In genomic region chr8:25449590-25449989, GRCm38 (mm10) we compare ENCODE assay signal across 20 mouse cellular contexts.
DNase-seq lines count a peak whose midpoint lies in the region; ATAC-seq lines count a peak whose summit lies in the region.
"Had no signal": no experiment of that assay in that cellular context is flagged by ENCODE, and none has a peak within 500 bp of the region (broad histone marks: within the 10 kb centered on the region; RNA-seq: fewer than 3 reads in every experiment).

No protein-coding gene starts in this region.

- H3K4me1 ChIP-seq in kidney, embryonic 16.5 days (ENCODE audit: insufficient read depth, low read length): 0 out of 2 replicates have a peak, but pooled peaks cover 3% of the 10 kb centered on the region
- H3K4me1 ChIP-seq: embryonic facial prominence, embryonic 13.5 days; embryonic facial prominence, embryonic 15.5 days; forebrain, embryonic 10.5 days had no signal

- no peak overlapping the region for H3K27ac ChIP-seq in kidney, embryonic 16.5 days (ENCODE audit: low read length)
- H3K27ac ChIP-seq: embryonic facial prominence, embryonic 13.5 days; embryonic facial prominence, embryonic 15.5 days; forebrain, embryonic 10.5 days had no signal

- no peaks in the 10 kb centered on the region for H3K27me3 ChIP-seq in kidney, embryonic 16.5 days (ENCODE audit: insufficient read depth, low read length)
- H3K27me3 ChIP-seq: embryonic facial prominence, embryonic 13.5 days; embryonic facial prominence, embryonic 15.5 days had no signal

- DNase-seq in heart, adult 11 months: peak; percentile 86
- no peak for DNase-seq in heart, adult 9 months (ENCODE audit: low spot score in 2 of 2)
- DNase-seq in kidney, postnatal 4 days: no peak
- DNase-seq: adrenal gland, adult 2 months; adrenal gland, postnatal 10 days; adrenal gland, postnatal 25 days; cerebellum, adult 11 months; cerebellum, adult 18-20 months; cerebellum, adult 8-10 months; cerebellum, adult 9-11 months; cerebellum, postnatal 14 days; cerebellum, postnatal 36 days; embryo, embryonic 11 days had no signal

- H3K36me3 ChIP-seq in kidney, embryonic 16.5 days (ENCODE audit: insufficient read depth, low read length): no peaks in the 10 kb centered on the region
- H3K36me3 ChIP-seq: embryonic facial prominence, embryonic 13.5 days; embryonic facial prominence, embryonic 15.5 days; forebrain, embryonic 10.5 days had no signal

- no peak overlapping the region for H3K9ac ChIP-seq in kidney, embryonic 16.5 days (replicated peaks; ENCODE audit: low read length)
- H3K9ac ChIP-seq: embryonic facial prominence, embryonic 13.5 days; embryonic facial prominence, embryonic 15.5 days had no signal

- 45% methylated on average over 4 of the region's 4 CpGs for WGBS in kidney, embryonic 16.5 days

- no peak overlapping the region for H3K4me2 ChIP-seq in kidney, embryonic 16.5 days (replicated peaks; ENCODE audit: low read depth, low read length)
- H3K4me2 ChIP-seq: embryonic facial prominence, embryonic 13.5 days; embryonic facial prominence, embryonic 15.5 days had no signal

- ATAC-seq in kidney, embryonic 16.5 days (ENCODE audit: low FRiP score, low TSS enrichment): peak; percentile 67
- ATAC-seq: forebrain, embryonic 14.5 days; forebrain, embryonic 16.5 days had no signal

- H3K9me3 ChIP-seq in kidney, embryonic 16.5 days (ENCODE audit: low read length): no peaks in the 10 kb centered on the region
- H3K9me3 ChIP-seq: embryonic facial prominence, embryonic 13.5 days; embryonic facial prominence, embryonic 15.5 days had no signal

- no peak overlapping the region for H3K4me3 ChIP-seq in kidney, embryonic 16.5 days (ENCODE audit: low read length)
- H3K4me3 ChIP-seq: embryonic facial prominence, embryonic 13.5 days; embryonic facial prominence, embryonic 15.5 days; erythroblast, embryonic 14.5 days; forebrain, embryonic 10.5 days had no signal
